Mouse (Mus musculus) gastrocnemius, adult 18-20 months (tissue): Measurements from ENCODE around the gene Vmn2r72. TPM values are rescaled to one million over a fixed set of nuclear protein-coding genes. Genes with fewer than 3 reads are reported as not detected.

Source experiments
- DNase-seq: peaks from one replicate; pipeline ENCODE4 v3.0.0; 2021; ENCODE audit warnings: low spot score
- long read RNA-seq, 2 experiments: library from polyadenylated mRNA; stranded (forward); transcript quantifications; one replicate each; pipeline ENCODE4 v2.0.0; 2021
- total RNA-seq, 2 experiments: library from RNA; stranded (reverse); gene quantifications; 2 replicates each; pipeline ENCODE4 v1.2.3; 2021

Vmn2r72 gene
- not detected for total RNA-seq
- long read RNA-seq, experiment 1: 0 reads
- long read RNA-seq, experiment 2: 0 reads

DNA sequence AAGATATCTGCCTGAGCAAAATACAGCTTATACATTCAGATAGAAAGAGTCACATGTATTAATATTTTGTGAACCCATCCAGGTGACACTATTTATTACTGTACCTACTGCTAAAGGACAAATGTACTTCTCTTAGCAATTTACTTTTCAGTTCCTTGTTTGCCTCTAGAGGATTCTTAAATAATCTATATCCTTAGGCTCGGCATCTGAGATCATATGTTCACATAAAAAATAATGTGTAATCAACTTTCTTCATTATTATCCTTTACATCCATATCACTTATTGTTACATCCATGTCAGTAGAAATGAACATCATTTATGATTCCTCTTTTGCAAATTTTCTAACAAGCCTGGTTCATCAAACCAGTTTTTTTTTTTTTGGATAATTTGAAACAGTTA is at the start of gene Vmn2r72:
Gene Vmn2r72, minus strand, starts transcription at position 101 of the 400 bp plus-strand sequence.
- no peak for DNase-seq

Other genes with a start within 250 kb of the Vmn2r72 start
- not detected for gene Vmn2r71, start 192.0 kb downstream of the Vmn2r72 start, total RNA-seq
- gene Vmn2r70, start 185.9 kb downstream of the Vmn2r72 start, total RNA-seq: not detected
- not detected for gene Vmn2r73, start 121.2 kb upstream of the Vmn2r72 start, total RNA-seq
- gene Vmn2r74, start 206.5 kb upstream of the Vmn2r72 start, total RNA-seq: not detected